Mouse (Mus musculus): ENCODE measurements around the gene Adgrg6. TPM values are rescaled to one million over a fixed set of nuclear protein-coding genes. Genes with fewer than 3 reads are reported as not detected.

Adgrg6 gene
- polyA plus RNA-seq, 1 experiment from 2014 or later: 0.78 TPM

DNA sequence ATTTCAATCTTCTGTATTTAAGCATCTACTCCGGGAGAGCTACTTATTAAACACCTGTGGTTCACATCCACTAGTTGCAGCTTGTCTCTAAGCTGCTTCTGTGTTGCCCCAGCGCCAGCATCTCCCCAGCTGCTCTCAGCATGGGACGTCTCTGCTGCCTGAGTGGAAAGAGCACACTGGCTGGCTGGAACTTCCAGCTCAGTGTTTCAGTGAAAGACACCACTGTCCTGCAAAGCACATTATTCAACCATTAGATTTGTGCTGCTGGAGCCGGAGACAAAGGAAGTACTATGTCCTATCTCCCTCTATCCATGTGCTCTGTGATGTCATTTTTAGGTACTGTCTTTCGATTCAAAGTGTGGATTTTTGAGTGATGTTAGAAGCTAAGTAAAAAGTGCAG lies 63.0 kb downstream of the Adgrg6 start:
- Histone ChIP-seq H3K27ac (no peak overlapping the region), H3K4me1 (replicated peaks) (no peaks in the 10 kb centered on the region), H3K9me3 (replicated peaks) (no peaks in the 10 kb centered on the region), H3K4me3 (replicated peaks) (no peak overlapping the region), H3K27me3 (no peaks in the 10 kb centered on the region), H3K9ac (no peak overlapping the region), H3K4me2 (no peak overlapping the region), H3K36me3 (no peaks in the 10 kb centered on the region)
- ATAC-seq (ENCODE audit: low read depth): no peak
- WGBS (ENCODE audit: insufficient replicate concordance): 51% methylated on average over 5 of the region's 5 CpGs
- DNase-seq: no peak

GRCm38 (mm10) chr10:14480928-14481327 lies 64.5 kb downstream of the Adgrg6 start:
- WGBS (ENCODE audit: insufficient replicate concordance): 61% methylated on average over 5 of the region's 5 CpGs
- Histone ChIP-seq H3K27me3 (no peaks in the 10 kb centered on the region), H3K4me2 (no peak overlapping the region), H3K9ac (no peak overlapping the region), H3K27ac (no peak overlapping the region), H3K36me3 (no peaks in the 10 kb centered on the region), H3K4me3 (replicated peaks) (no peak overlapping the region), H3K4me1 (replicated peaks) (no peaks in the 10 kb centered on the region), H3K9me3 (replicated peaks) (no peaks in the 10 kb centered on the region)
- DNase-seq (no peak), ATAC-seq (ENCODE audit: low read depth) (no peak)

GRCm38 (mm10) chr10:14476393-14476792 lies 69.1 kb downstream of the Adgrg6 start:
- H3K9me3 ChIP-seq (replicated peaks): no peaks in the 10 kb centered on the region
- no peak overlapping the region for H3K27ac ChIP-seq
- ATAC-seq (ENCODE audit: low read depth) (no peak), DNase-seq (no peak)
- 38% methylated on average over 1 of the region's 1 CpGs for WGBS (ENCODE audit: insufficient replicate concordance)
- no peak overlapping the region for H3K9ac ChIP-seq
- H3K4me2 ChIP-seq: no peak overlapping the region
- no peaks in the 10 kb centered on the region for H3K4me1 ChIP-seq (replicated peaks)
- no peaks in the 10 kb centered on the region for H3K27me3 ChIP-seq
- no peaks in the 10 kb centered on the region for H3K36me3 ChIP-seq
- H3K4me3 ChIP-seq (replicated peaks): no peak overlapping the region

DNA sequence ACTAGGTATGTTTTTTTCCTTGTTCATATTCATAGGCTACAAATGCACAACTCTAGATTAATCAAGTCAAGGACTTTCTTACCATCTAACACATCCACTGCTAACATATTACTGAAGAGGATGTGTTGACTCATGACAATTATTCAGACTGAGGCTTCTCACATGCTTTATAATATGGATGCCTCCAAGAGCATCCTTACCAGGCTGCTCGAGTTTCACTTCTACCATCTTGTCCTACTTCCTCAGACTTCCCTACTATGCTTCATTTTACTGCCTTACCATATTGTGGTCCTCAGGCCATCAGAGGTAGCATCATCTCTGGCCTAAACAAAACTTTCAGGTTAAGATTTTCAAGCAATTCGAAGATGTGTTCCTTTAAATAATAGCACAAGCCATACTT lies 69.8 kb downstream of the Adgrg6 start:
- Histone ChIP-seq H3K27ac (no peak overlapping the region), H3K27me3 (no peaks in the 10 kb centered on the region), H3K36me3 (no peaks in the 10 kb centered on the region), H3K9ac (no peak overlapping the region), H3K9me3 (replicated peaks) (no peaks in the 10 kb centered on the region), H3K4me2 (no peak overlapping the region), H3K4me1 (replicated peaks) (no peaks in the 10 kb centered on the region), H3K4me3 (replicated peaks) (no peak overlapping the region)
- 48% methylated on average over 2 of the region's 2 CpGs for WGBS (ENCODE audit: insufficient replicate concordance)
- DNase-seq (no peak), ATAC-seq (ENCODE audit: low read depth) (no peak)

DNA sequence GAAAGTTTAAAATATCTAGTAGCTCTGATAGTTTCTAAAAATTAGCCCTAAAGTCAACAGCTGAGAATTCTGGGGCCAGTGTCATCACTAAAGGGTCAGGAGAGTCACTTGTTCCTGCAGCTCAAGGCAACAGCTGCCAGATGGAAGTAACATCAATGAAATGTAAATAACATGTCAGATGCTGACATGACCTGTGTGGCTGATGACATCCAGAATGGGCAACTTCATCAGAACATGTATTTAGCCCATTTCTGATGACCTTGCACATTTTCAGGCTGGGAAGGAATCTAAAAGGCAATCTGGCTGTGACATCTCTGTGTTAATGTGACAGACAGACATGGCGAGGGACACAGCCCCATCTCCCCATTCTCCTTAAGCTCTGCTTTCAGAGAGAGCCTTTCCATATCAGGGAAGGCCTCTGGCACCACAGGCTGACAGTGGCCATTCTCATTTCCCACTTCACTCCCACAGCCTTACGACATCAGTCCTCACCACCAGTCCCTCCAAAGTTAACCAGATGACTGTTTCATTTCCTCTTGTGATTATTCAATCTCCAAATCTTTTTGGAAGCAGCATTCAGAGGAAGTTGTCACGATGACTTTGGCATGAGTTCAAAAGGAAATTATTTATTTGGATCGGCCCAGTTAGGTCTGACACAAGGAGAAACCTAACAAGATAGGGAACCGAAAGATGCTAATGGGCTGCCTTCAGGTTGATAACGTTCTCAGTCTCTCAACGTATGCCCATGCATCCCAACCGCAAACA lies 70.7 kb downstream of the Adgrg6 start:
- Histone ChIP-seq H3K9ac (no peak overlapping the region), H3K27me3 (no peaks in the 10 kb centered on the region), H3K27ac (no peak overlapping the region), H3K36me3 (no peaks in the 10 kb centered on the region), H3K4me2 (no peak overlapping the region), H3K4me3 (replicated peaks) (no peak overlapping the region), H3K4me1 (replicated peaks) (no peaks in the 10 kb centered on the region), H3K9me3 (replicated peaks) (no peaks in the 10 kb centered on the region)
- DNase-seq: no peak
- WGBS (ENCODE audit: insufficient replicate concordance): 48% methylated on average over 8 of the region's 8 CpGs
- no peak for ATAC-seq (ENCODE audit: low read depth)

- no peak overlapping the region for H3K27ac ChIP-seq
- whole genome bisulfite sequencing (ENCODE audit: insufficient replicate concordance): 45% methylated on average over 5 of the region's 5 CpGs
- no peak for ATAC-seq (ENCODE audit: low read depth)
- no peak for DNase-seq
- no peaks in the 10 kb centered on the region for H3K9me3 ChIP-seq (replicated peaks)
- H3K4me2 ChIP-seq: no peak overlapping the region
- no peak overlapping the region for H3K4me3 ChIP-seq (replicated peaks)
- H3K36me3 ChIP-seq: no peaks in the 10 kb centered on the region
- H3K27me3 ChIP-seq: no peaks in the 10 kb centered on the region
- H3K4me1 ChIP-seq (replicated peaks): no peaks in the 10 kb centered on the region
- H3K9ac ChIP-seq: no peak overlapping the region
Measured at GRCm38 (mm10) chr10:14471039-14471550, 74.4 kb downstream of the Adgrg6 start.

DNA sequence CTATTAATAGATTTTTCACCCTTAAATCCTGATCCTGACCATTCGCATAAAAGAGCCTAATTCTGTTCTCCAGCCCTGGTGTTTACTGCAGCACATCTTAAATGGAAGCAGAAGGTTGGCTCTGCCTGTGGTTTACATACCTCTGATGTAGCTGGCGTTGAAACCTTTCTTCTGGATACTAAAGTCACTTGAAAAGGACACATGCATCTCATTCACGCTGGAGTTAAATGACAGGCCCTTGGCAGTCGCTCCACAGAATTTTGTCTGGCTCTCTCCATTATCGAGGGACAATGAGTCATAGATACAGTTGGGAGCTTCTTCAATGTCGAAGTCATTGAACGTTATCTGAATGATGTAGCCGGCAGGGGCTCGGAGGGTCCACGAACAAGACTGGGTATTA lies 76.8 kb downstream of the Adgrg6 start:
- Histone ChIP-seq H3K9ac (no peak overlapping the region), H3K27ac (no peak overlapping the region), H3K9me3 (replicated peaks) (no peaks in the 10 kb centered on the region), H3K4me1 (replicated peaks) (no peaks in the 10 kb centered on the region), H3K36me3 (no peaks in the 10 kb centered on the region), H3K4me2 (no peak overlapping the region), H3K27me3 (no peaks in the 10 kb centered on the region), H3K4me3 (replicated peaks) (no peak overlapping the region)
- DNase-seq: no peak
- WGBS (ENCODE audit: insufficient replicate concordance): 77% methylated on average over 10 of the region's 10 CpGs
- ATAC-seq (ENCODE audit: low read depth): no peak

- H3K4me3 ChIP-seq (replicated peaks): no peak overlapping the region
- 50% methylated on average over 4 of the region's 4 CpGs for WGBS (ENCODE audit: insufficient replicate concordance)
Measured at GRCm38 (mm10) chr10:14463796-14464511, 81.5 kb downstream of the Adgrg6 start.

GRCm38 (mm10) chr10:14460933-14461514 lies 84.4 kb downstream of the Adgrg6 start:
- no peak overlapping the region for H3K27ac ChIP-seq
- WGBS (ENCODE audit: insufficient replicate concordance): 55% methylated on average over 4 of the region's 4 CpGs
- ATAC-seq (ENCODE audit: low read depth) (no peak), DNase-seq (no peak)
- H3K9ac ChIP-seq: no peak overlapping the region
- no peaks in the 10 kb centered on the region; the same call in 1 of the 2 replicates for H3K4me1 ChIP-seq (replicated peaks)
- H3K4me2 ChIP-seq: no peak overlapping the region
- no peak overlapping the region for H3K4me3 ChIP-seq (replicated peaks)
- H3K9me3 ChIP-seq (replicated peaks): no peaks in the 10 kb centered on the region
- no peaks in the 10 kb centered on the region for H3K27me3 ChIP-seq
- no peaks in the 10 kb centered on the region for H3K36me3 ChIP-seq

More at GRCm38 (mm10) chr10:14463796-14464511, 81.5 kb downstream of the Adgrg6 start:
- H3K9ac ChIP-seq: no peak overlapping the region
- no peaks in the 10 kb centered on the region for H3K9me3 ChIP-seq (replicated peaks)
- no peaks in the 10 kb centered on the region for H3K27me3 ChIP-seq
- H3K27ac ChIP-seq: no peak overlapping the region
- no peak overlapping the region for H3K4me2 ChIP-seq
- H3K36me3 ChIP-seq: no peaks in the 10 kb centered on the region
- DNase-seq (no peak), ATAC-seq (ENCODE audit: low read depth) (no peak)
- H3K4me1 ChIP-seq (replicated peaks): no peaks in the 10 kb centered on the region; the same call in 1 of the 2 replicates

DNA sequence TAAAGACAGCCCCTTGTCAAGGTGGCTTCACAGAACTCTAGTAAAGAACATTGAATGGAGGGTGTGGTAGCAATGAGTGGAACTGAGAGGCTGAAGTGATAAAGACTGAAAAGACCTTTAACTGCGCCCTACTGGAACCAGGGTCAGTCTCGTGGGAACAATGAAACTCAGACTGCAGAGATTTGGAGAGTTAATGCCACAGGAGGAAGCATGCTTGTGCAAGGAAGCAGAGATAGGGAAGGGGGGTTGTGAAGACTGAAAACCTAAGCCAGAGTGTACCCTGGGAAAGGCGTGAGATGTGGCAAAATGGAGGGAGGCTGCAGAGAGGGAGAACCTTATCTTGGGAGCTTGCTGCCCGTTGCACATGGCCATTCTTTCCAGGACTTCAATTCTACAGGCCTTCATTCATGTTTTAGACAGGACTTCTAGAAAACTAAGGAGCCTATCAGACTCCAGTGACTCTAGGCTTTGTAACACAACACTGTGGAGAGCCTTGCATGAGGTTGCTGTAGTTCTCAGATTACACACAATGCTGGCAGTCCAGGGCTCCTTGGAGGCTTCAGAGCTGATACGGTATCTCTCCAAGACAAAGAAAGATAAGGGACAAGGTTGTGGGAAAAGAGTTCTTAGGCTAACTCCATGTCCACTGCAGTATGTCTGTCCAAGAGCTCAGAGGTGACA lies 85.1 kb downstream of the Adgrg6 start:
- Histone ChIP-seq H3K9ac (no peak overlapping the region), H3K27me3 (no peaks in the 10 kb centered on the region), H3K9me3 (replicated peaks) (no peaks in the 10 kb centered on the region), H3K36me3 (no peaks in the 10 kb centered on the region), H3K4me1 (replicated peaks) (no peaks in the 10 kb centered on the region; the same call in 1 of the 2 replicates), H3K4me3 (replicated peaks) (no peak overlapping the region), H3K27ac (no peak overlapping the region), H3K4me2 (no peak overlapping the region)
- no peak for ATAC-seq (ENCODE audit: low read depth)
- 13% methylated on average over 5 of the region's 5 CpGs for WGBS (ENCODE audit: insufficient replicate concordance)
- no peak for DNase-seq

GRCm38 (mm10) chr10:14459819-14460218 lies 85.6 kb downstream of the Adgrg6 start:
- Histone ChIP-seq H3K9ac (no peak overlapping the region), H3K4me3 (replicated peaks) (no peak overlapping the region), H3K9me3 (replicated peaks) (no peaks in the 10 kb centered on the region), H3K4me1 (replicated peaks) (no peaks in the 10 kb centered on the region; the same call in 1 of the 2 replicates), H3K36me3 (no peaks in the 10 kb centered on the region), H3K27me3 (no peaks in the 10 kb centered on the region), H3K4me2 (no peak overlapping the region), H3K27ac (no peak overlapping the region)
- DNase-seq: no peak
- ATAC-seq (ENCODE audit: low read depth): no peak
- WGBS (ENCODE audit: insufficient replicate concordance): 33% methylated on average over 7 of the region's 7 CpGs

All from liver, embryonic 13.5 days (tissue).